Mouse (Mus musculus): ENCODE results near the gene Gm2007. TPM values are rescaled to one million over a fixed set of nuclear protein-coding genes. Genes with fewer than 3 reads are reported as not detected.
"Not testable (repeated sequence)": the region's sequence is repeated elsewhere in the genome, so short reads cannot be mapped to it uniquely, and the experiment has no call there.

Gm2007 gene
- polyA plus RNA-seq (2015; fragmentation: Nextera tagmentation; extraction: Ambion mirVana) = not detected in 2 replicates

GRCm38 (mm10) chr2:175741237-175741636, at the start of gene Gm2007:
Gene Gm2007 (plus strand): TSS chr2:175741537.
- H3K4me1 ChIP-seq (replicated peaks); H3K27ac ChIP-seq (replicated peaks); H3K27me3 ChIP-seq; ATAC-seq (ENCODE audit: low read depth); H3K4me3 ChIP-seq; H3K36me3 ChIP-seq; H3K4me2 ChIP-seq; H3K9ac ChIP-seq; H3K9me3 ChIP-seq: not testable (repeated sequence)
- no CpG with 5 or more reads among the region's 2 CpGs for WGBS

GRCm38 (mm10) chr2:175703546-175703945, 37.8 kb upstream of the Gm2007 start, which contains the start of gene Zfp969:
Gene Zfp969 (minus strand): TSS chr2:175703646.
- ATAC-seq (ENCODE audit: low read depth); H3K27ac ChIP-seq (replicated peaks); H3K9ac ChIP-seq; H3K4me2 ChIP-seq; H3K27me3 ChIP-seq; H3K4me1 ChIP-seq (replicated peaks); H3K4me3 ChIP-seq; H3K36me3 ChIP-seq; H3K9me3 ChIP-seq: not testable (repeated sequence)
- WGBS = no CpG with 5 or more reads among the region's 9 CpGs

DNA sequence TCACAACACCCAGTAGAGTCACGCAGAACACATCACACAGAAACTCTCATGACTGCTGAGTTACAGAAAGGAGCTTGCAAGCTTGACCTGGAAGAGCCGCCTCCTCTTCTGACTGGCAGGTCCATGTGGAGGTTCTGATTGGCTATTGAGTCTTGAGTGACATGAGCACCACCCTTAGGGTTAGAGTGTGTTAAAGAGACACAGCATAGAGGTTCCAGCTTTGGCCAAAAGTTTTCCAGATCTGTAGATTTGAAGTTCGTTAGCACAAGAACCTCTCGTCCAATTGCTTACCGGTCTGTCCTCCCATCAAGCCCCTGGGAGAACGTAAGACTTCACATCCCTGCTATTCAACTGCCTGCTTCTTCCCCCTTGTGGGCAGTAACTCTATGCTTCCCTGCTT, 59.7 kb downstream of the Gm2007 start, which contains the start of gene Gm14288:
Gene Gm14288, minus strand, starts transcription at position 101 of the 400 bp plus-strand sequence.
- not testable (repeated sequence) for H3K4me3 ChIP-seq; H3K9me3 ChIP-seq; H3K36me3 ChIP-seq; H3K27ac ChIP-seq (replicated peaks); H3K4me1 ChIP-seq (replicated peaks); H3K27me3 ChIP-seq; H3K4me2 ChIP-seq; ATAC-seq (ENCODE audit: low read depth); H3K9ac ChIP-seq
- WGBS = no CpG with 5 or more reads among the region's 6 CpGs

Other genes starting within 250 kb of the Gm2007 start
- not detected in 2 replicates for gene Gm11007, start 97.6 kb upstream of the Gm2007 start, polyA plus RNA-seq (2015; fragmentation: Nextera tagmentation; extraction: Ambion mirVana)
- 4.2 and 12.1 TPM in 2 replicates for gene Zfp969, start 37.9 kb upstream of the Gm2007 start, polyA plus RNA-seq (2015; fragmentation: Nextera tagmentation; extraction: Ambion mirVana)
- 2.1 and 2.8 TPM in 2 replicates for gene Gm14288, start 59.6 kb downstream of the Gm2007 start, polyA plus RNA-seq (2015; fragmentation: Nextera tagmentation; extraction: Ambion mirVana)
- gene Gm6710, start 127.7 kb downstream of the Gm2007 start, polyA plus RNA-seq (2015; fragmentation: Nextera tagmentation; extraction: Ambion mirVana) = 30.4 and 31.5 TPM in 2 replicates
- gene Zfp966, start 189.6 kb downstream of the Gm2007 start, polyA plus RNA-seq (2015; fragmentation: Nextera tagmentation; extraction: Ambion mirVana) = 1.4 and 2.4 TPM in 2 replicates
- 18.2 and 29.9 TPM in 2 replicates for gene Gm2026, start 223.8 kb downstream of the Gm2007 start, polyA plus RNA-seq (2015; fragmentation: Nextera tagmentation; extraction: Ambion mirVana)